ENCODE assay signal across 8 mouse cellular contexts in the genomic region with DNA sequence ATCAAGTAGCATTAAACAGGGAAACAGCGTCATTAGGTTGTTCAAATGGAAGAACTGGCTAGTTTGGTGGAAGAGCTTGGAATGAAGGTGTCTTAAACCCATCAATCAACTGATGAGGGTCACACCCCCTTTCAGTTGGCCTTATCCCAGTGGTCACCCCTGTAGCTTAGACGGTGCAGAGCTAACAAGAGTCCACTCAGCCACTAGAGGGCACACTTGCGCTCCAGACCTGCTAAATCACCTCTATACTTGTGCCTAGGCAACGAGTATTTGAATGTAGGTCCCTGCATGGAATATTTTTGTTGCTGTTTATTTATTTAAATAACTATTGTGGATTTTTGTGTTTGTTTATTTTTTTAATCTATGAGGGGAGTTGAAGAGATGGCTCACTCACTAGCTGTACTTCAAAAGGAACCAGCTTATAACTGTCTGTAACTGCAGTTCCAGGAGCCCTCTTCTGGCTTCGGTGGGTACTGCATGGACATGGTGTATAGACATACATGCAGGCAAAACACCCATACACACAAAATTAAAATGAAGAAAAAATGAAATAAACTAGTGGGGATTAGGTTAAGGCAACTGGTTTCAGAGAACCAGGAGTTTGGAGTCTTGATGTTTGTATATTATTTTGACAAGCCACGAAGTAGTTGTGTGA. TPM values are rescaled to one million over a fixed set of nuclear protein-coding genes. Genes with fewer than 3 reads are reported as not detected.
DNase-seq lines count a peak whose midpoint lies in the region; ATAC-seq lines count a peak whose summit lies in the region.

No protein-coding gene starts in this region.

- DNase-seq in heart, adult 18-20 months, result peak; percentile 31 to 81
- no peak for DNase-seq in heart, adult 9 months (ENCODE audit: low spot score in 2 of 2)
- DNase-seq in urinary bladder, postnatal 14 days (ENCODE audit: low spot score), result peak; percentile 79
- no peak for DNase-seq in urinary bladder, postnatal 10 days (ENCODE audit: low spot score)
- peak; percentile 57 to 87 for DNase-seq in kidney, postnatal 36 days
- DNase-seq in mesoderm, embryonic 11.5 days (ENCODE audit: low read depth, low spot score), result peak; percentile 57
- peak; percentile 89 for DNase-seq in thymus, postnatal 14 days

- ATAC-seq in common myeloid progenitor, adult 5-6 weeks (replicated peaks; ENCODE audit: low read depth, poor library complexity, severe bottlenecking), result 0 out of 2 replicates have a peak, but pooled peaks have one; percentile 45

RNA-seq across cellular contexts. Expression of a gene that starts 52.2 kb away (rescaled TPM):
- 10 to 100 TPM; 54.5 to 74.1 TPM for total RNA-seq in heart, adult 18-20 months (2021)
- total RNA-seq in common myeloid progenitor, adult 5-6 weeks (2017), result 0.14 TPM in 1 of 2 replicates, not detected in the other

Comparison
In these comparisons a context has a peak if more than half of its experiments do, and no peak if none do; other contexts are left out.
1. DNase-seq: peak in heart, adult 18-20 months (2 of 2), urinary bladder, postnatal 14 days (single experiment), kidney, postnatal 36 days (2 of 2), mesoderm, embryonic 11.5 days (single experiment) and thymus, postnatal 14 days (single experiment); none in heart, adult 9 months (0 of 2) and urinary bladder, postnatal 10 days (single experiment).
2. RNA of a gene that starts 52.2 kb away (total RNA-seq): 54.5 to 74.1 TPM in heart, adult 18-20 months; 0.14 TPM in common myeloid progenitor, adult 5-6 weeks; every median in the first group is over 10 times any median in the second.